Mouse (Mus musculus) embryonic stem cell, embryonic (primary cell): Measurements from ENCODE around the gene Ell.

Experiments
- CTCF ChIA-PET, 4 experiments: fragments of 300-600 bp in 2 of 4; fragments of 350-600 bp in 2 of 4; sonication (Branson Sonifier 250); formaldehyde crosslinking; loops; one replicate each; lab custom pipeline; 2022; ENCODE audit warnings: inconsistent platforms in 2 of 4; lab: Charles Lee
- POLR2A ChIA-PET, 4 experiments: fragments of 300-600 bp in 2 of 4; fragments of 350-600 bp in 2 of 4; sonication (Branson Sonifier 250); formaldehyde crosslinking; loops; one replicate each; lab custom pipeline; 2022; ENCODE audit warnings: antibody characterized with exemption in 4 of 4, inconsistent platforms in 1 of 4; lab: Charles Lee

The Ell gene

DNA sequence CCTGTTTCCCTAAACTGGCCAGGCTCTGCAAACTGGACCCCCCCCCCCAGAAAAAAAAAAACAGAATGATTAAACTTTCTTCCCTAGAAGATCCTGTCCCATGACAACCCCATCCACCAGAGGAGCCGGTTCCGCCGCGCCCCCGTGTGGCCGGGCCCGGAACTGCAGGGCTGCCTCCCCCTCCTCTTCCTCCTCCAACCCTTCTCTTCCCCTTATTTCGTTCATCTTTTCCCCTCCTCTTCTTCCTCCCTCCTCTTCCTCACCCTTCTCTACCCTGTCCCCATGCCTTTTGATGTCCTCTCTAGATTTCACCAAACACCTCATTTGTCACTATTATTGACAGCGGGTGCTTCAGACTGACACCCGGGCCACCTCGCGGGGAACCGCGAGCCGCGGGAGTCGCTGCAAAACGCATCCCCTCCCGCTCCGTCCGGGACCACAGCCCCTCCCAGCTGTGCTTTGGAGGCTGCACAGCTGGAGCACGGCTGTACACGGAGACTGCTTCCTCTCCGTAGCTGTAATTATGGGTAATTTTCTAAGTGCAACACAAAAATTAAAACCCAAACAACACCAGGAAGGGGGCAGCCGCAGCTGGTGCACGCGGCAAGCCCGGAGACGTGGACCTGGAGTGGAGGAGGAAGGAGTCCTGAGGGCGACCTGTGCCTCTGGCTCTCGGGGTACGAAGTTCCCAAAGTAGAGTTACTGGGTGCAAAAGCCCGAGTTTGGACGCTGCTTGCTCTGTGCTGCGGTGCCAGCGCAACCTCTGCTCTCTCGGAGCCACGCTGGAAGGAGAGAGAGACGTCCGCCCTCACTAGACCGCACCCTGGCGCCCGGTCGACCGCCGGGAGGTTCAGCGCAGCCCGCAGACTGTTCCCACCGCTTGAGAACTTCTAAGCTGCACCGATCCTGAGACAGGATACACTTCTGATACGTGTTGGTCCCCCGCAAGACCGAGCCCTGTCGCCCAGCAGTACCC is 71.8 kb downstream of the Ell start:
- ChIA-PET POLR2A (interaction anchor here (0.6 to 10.0 kb wide), 59 partner anchors 8 to 232 kb away, joined by 3 to 161 read pairs (median 7); partner anchors contain the start of genes Jund (in 3 of the 4), Arrdc2 (in 2 of the 4), Gdf15 (in 2 of the 4) and Lsm4 (in 2 of the 4)), CTCF (interaction anchor here (0.5 to 5.7 kb wide), 63 partner anchors 7 to 1064 kb away, joined by 3 to 51 read pairs (median 4); partner anchors contain the start of genes Gm3336 (in 2 of the 4), Lsm4 (in 2 of the 4), Ell (in 1 of the 4) and Isyna1 (in 1 of the 4))

GRCm38 (mm10) chr8:70611849-70612248 is 72.6 kb downstream of the Ell start:
- ChIA-PET POLR2A (interaction anchor here (0.6 to 10.0 kb wide), 38 partner anchors 9 to 619 kb away, joined by 3 to 161 read pairs (median 6); partner anchors contain the start of genes Jund (in 3 of the 4), Arrdc2 (in 2 of the 4), Lsm4 (in 2 of the 4) and Fkbp8 (in 1 of the 4)), CTCF (interaction anchor here (0.5 to 5.7 kb wide), 58 partner anchors 9 to 1064 kb away, joined by 3 to 51 read pairs (median 3); partner anchors contain the start of genes Lsm4 (in 2 of the 4), Arrdc2 (in 1 of the 4), Ell (in 1 of the 4) and Gm3336 (in 1 of the 4))

DNA sequence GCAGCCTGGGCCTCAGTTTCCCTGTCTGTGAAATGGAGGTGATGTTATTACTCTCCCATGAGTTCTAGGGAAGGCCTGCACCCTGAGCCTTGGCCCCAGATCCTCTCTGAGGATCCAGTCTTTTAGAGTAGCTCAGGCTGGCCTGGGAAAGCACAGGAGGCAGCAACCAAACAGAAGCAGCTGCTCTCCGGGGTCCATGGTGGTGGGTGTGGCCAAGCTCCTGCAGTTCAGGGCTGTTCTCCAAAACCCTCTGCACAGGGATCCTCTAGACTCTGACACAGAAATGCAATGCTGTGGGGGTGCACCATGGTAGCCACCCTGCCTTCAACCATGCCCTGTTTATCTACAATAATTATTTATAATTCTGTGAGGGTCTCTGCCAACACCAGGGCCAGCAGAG is 74.5 kb downstream of the Ell start:
- ChIA-PET POLR2A (interaction anchor here in 2 of 4 experiments (1.0 to 5.6 kb wide), 11 partner anchors 15 to 85 kb away, joined by 3 to 46 read pairs (median 4); partner anchors contain the start of genes Jund (in 2 of the 2) and Gdf15 (in 1 of the 2)), CTCF (interaction anchor here in 3 of 4 experiments (0.6 to 3.4 kb wide), 4 partner anchors 11 to 149 kb away, joined by 3 to 15 read pairs (median 4); no protein-coding TSS in a partner anchor)

- POLR2A ChIA-PET: interaction anchor here in 2 of 4 experiments (0.7 to 5.6 kb wide), 13 partner anchors 8 to 84 kb away, joined by 3 to 46 read pairs (median 5); partner anchors contain the start of genes Lsm4 (in 2 of the 2), Gdf15 (in 1 of the 2) and Jund (in 1 of the 2)
- CTCF ChIA-PET: interaction anchor here in 1 of 4 experiments (3.4 to 5.7 kb wide), 2 partner anchors 11 to 15 kb away, joined by 15 to 26 read pairs; no protein-coding TSS in a partner anchor
Measured at GRCm38 (mm10) chr8:70614469-70614868, 75.2 kb downstream of the Ell start.

DNA sequence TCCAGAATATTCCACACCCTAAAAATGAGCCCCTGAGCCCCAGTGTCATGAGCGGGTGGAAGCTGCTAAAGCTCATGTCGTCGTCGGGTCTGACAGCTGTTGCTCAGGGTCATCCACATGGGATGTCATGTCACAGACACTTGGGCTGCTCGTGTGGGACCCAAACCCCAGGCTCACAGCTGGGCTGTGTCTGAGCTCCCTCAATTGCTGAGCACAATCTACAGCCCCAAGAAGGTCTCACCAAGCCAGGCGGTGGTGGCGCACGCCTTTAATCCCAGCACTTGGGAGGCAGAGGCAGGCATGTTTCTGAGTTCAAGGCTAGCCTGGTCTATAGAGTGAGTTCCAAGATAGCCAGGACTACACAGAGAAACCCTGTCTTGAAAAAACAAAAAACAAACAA is 76.0 kb downstream of the Ell start:
- CTCF ChIA-PET: interaction anchor here in 2 of 4 experiments (1.2 to 5.7 kb wide), 4 partner anchors 10 to 138 kb away, joined by 3 to 26 read pairs (median 9); no protein-coding TSS in a partner anchor
- POLR2A ChIA-PET: interaction anchor here in 3 of 4 experiments (0.6 to 7.4 kb wide), 15 partner anchors 9 to 84 kb away, joined by 3 to 65 read pairs (median 6); partner anchors contain the start of genes Lsm4 (in 2 of the 3), Gdf15 (in 1 of the 3), Jund (in 1 of the 3) and Pgpep1 (in 1 of the 3)

GRCm38 (mm10) chr8:70615894-70616293 is 76.6 kb downstream of the Ell start, which contains the start of gene Lrrc25:
Lrrc25 (plus strand) TSS chr8:70616155.
- POLR2A ChIA-PET: interaction anchor here in 3 of 4 experiments (0.6 to 7.4 kb wide), 26 partner anchors 7 to 224 kb away, joined by 3 to 65 read pairs (median 5); partner anchors contain the start of genes Arrdc2 (in 2 of the 3), Lsm4 (in 2 of the 3), Pgpep1 (in 2 of the 3) and Ssbp4 (in 2 of the 3)
- CTCF ChIA-PET: interaction anchor here in 3 of 4 experiments (0.6 to 5.7 kb wide), 11 partner anchors 9 to 771 kb away, joined by 3 to 26 read pairs (median 3); no protein-coding TSS in a partner anchor

GRCm38 (mm10) chr8:70616645-70617044 is 77.4 kb downstream of the Ell start:
- ChIA-PET CTCF (interaction anchor here in 3 of 4 experiments (0.6 to 5.7 kb wide), 11 partner anchors 8 to 771 kb away, joined by 3 to 26 read pairs (median 3); no protein-coding TSS in a partner anchor), POLR2A (interaction anchor here in 3 of 4 experiments (0.5 to 7.4 kb wide), 36 partner anchors 8 to 281 kb away, joined by 3 to 65 read pairs (median 4); partner anchors contain the start of genes Arrdc2 (in 2 of the 3), Jund (in 2 of the 3), Lsm4 (in 2 of the 3) and Pgpep1 (in 2 of the 3))

- ChIA-PET CTCF (interaction anchor here in 3 of 4 experiments (0.7 to 5.7 kb wide), 6 partner anchors 8 to 227 kb away, joined by 3 to 26 read pairs (median 6); no protein-coding TSS in a partner anchor), POLR2A (interaction anchor here (0.6 to 7.4 kb wide), 31 partner anchors 8 to 480 kb away, joined by 3 to 65 read pairs (median 5); partner anchors contain the start of genes Lsm4 (in 2 of the 4), Pgpep1 (in 2 of the 4), Rpl18a (in 2 of the 4) and Ssbp4 (in 2 of the 4))
Measured at GRCm38 (mm10) chr8:70617985-70618384, 78.7 kb downstream of the Ell start.

- CTCF ChIA-PET: interaction anchor here in 3 of 4 experiments (0.5 to 5.7 kb wide), 11 partner anchors 9 to 288 kb away, joined by 3 to 26 read pairs (median 5); no protein-coding TSS in a partner anchor
Measured at GRCm38 (mm10) chr8:70618888-70619334, 79.7 kb downstream of the Ell start.

DNA sequence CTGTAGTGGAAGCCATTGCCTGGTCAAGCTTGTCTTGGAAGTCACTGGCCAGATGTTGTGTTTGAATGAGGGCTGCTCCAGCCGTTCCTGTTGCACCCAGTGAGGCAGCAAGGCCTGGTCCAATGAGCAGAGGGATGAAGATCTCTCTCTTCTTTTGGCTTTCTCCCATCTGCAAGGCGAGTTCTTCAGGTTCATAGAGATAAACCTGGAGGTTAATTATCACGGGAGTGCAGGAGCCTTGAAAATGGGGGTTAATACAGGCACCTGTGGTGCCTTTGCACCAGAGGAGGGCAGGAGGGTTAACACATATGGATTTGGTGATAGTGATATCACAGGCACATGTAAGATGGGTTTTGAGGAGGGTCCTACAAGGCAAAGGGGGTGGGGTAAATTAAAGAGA is 83.0 kb downstream of the Ell start:
- POLR2A ChIA-PET: interaction anchor here in 3 of 4 experiments (0.6 to 32.6 kb wide), 10 partner anchors 8 to 146 kb away, joined by 3 to 1017 read pairs (median 16); partner anchors contain the start of genes Jund (in 1 of the 3), Lsm4 (in 1 of the 3), Pgpep1 (in 1 of the 3) and Ssbp4 (in 1 of the 3)

More at GRCm38 (mm10) chr8:70618888-70619334, 79.7 kb downstream of the Ell start:
- POLR2A ChIA-PET: interaction anchor here (0.6 to 7.4 kb wide), 26 partner anchors 9 to 278 kb away, joined by 3 to 65 read pairs (median 5); partner anchors contain the start of genes Rpl18a (in 2 of the 4), Ssbp4 (in 2 of the 4), Arrdc2 (in 1 of the 4) and Gdf15 (in 1 of the 4)

GRCm38 (mm10) chr8:70625104-70625503 is 85.8 kb downstream of the Ell start:
- ChIA-PET POLR2A (interaction anchor here in 2 of 4 experiments (0.6 to 32.6 kb wide), 14 partner anchors 8 to 73 kb away, joined by 3 to 1017 read pairs (median 6); partner anchors contain the start of genes Lsm4 (in 2 of the 2), Jund (in 1 of the 2), Pgpep1 (in 1 of the 2) and Ssbp4 (in 1 of the 2)), CTCF (interaction anchor here (0.6 to 8.6 kb wide), 32 partner anchors 8 to 607 kb away, joined by 3 to 206 read pairs (median 4); partner anchors contain the start of genes Lsm4 (in 2 of the 4), Ell (in 1 of the 4), Gm3336 (in 1 of the 4) and Klhl26 (in 1 of the 4))

More for the DNA sequence above, 83.0 kb downstream of the Ell start:
- CTCF ChIA-PET: interaction anchor here in 2 of 4 experiments (1.6 to 2.0 kb wide), 2 partner anchors 7 to 12 kb away, joined by 4 to 6 read pairs; no protein-coding TSS in a partner anchor

DNA sequence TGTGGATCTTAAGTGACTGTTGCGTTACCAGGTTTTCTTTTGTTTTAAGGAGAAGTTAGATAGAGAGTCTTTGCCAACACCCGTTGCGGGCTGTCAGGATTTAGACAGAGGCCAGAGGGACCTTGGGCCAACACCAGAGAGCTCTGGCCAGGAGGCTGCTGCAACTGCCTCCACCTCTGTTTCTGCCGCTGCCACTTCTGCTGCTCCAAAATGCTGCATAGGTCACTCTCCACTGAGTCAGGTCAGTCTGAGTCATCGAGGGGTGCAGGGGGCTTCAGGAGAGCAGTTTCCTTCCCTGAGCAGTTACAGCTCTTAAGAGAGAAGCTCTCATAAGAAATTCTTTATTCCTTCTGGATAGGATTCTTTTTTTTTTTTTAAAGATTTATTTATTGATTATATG is 87.8 kb downstream of the Ell start:
- ChIA-PET CTCF (interaction anchor here in 1 of 4 experiments (0.6 to 8.6 kb wide), 5 partner anchors 18 to 263 kb away, joined by 3 to 206 read pairs (median 3); partner anchors contain the start of genes Jund and Ssbp4), POLR2A (interaction anchor here in 3 of 4 experiments (0.8 to 32.6 kb wide), 12 partner anchors 11 to 213 kb away, joined by 3 to 1017 read pairs (median 4); partner anchors contain the start of genes Jund (in 3 of the 3), Arrdc2 (in 1 of the 3), Lrrc25 (in 1 of the 3) and Pgpep1 (in 1 of the 3))

DNA sequence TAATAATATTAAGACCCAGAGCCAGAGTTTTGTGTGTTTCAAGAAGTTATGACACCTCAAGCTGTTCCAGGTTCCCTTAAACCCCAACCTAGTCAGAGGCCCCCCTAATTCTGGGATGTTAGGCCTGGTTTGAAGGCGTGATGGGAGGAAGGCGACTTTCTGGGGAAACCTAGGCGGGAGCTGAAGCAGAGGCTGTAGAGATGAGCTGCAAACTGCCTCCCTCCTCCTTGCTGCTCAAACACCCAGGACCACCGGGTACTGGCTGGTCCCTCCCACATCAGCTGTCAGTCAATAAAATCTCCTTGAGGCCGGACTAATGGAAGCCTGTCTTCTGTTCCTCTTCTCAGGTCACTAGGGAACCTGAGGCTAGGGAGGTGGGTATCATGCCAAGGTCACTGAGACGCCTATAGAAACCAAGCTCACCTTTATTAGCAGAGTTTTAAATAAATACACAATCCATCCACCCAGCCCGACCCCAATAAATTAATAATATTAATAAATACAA is 89.8 kb downstream of the Ell start:
- ChIA-PET POLR2A (interaction anchor here (0.7 to 32.6 kb wide), 38 partner anchors 8 to 268 kb away, joined by 3 to 1017 read pairs (median 9); partner anchors contain the start of genes Arrdc2 (in 3 of the 4), Jund (in 3 of the 4), Lsm4 (in 3 of the 4) and Lrrc25 (in 2 of the 4)), CTCF (interaction anchor here (0.6 to 8.6 kb wide), 44 partner anchors 8 to 276 kb away, joined by 3 to 206 read pairs (median 6); partner anchors contain the start of genes Lsm4 (in 3 of the 4), Lrrc25 (in 2 of the 4), Ell (in 1 of the 4) and Gm3336 (in 1 of the 4))

DNA sequence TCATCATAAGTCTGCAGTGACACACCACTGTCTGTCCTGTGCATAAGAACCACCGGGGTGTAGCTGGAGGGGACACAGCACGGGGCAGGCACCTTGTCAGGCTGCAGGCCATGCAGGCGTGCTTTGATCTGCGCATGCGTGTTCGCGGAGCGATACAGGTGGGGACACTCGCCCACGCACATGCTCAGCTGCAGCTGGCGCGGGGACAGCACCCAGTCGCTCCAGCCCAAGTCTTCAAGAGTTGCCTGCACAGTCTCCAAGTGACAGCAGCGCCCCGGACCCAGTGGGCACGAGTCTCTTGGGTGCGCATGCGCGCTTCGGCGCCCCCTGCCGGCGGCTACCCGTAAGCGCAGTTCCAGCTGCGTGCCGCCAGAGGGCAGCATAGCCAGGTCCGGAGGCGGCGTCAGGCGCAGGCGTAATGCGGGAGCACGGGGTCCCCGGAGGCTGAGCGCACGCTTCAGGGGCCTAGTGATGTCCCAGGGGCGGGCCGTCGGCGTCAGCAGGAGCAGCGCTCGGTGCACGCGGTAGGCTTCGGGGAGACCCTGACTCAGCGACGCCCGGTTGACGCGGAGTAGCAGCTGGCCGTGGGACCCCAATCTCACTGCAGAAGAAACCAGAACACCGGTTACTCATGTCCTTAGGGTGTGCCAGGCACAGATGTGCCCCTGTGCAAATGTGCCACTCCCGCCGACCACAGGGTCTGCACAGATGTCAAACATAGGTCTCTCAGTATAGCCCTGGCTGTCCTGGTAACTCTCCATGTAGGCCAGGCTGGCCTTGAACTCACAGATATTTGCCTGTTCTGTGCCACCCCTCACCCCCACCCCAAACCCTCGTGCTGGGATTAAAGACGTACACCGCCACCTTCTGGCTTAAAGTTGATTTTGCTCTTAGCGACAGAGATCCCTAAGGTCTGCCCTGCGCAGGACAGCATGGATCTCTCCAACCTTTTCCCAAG is 90.6 kb downstream of the Ell start:
- ChIA-PET CTCF (interaction anchor here (0.6 to 8.6 kb wide), 63 partner anchors 9 to 659 kb away, joined by 3 to 206 read pairs (median 5); partner anchors contain the start of genes Lsm4 (in 3 of the 4), Lrrc25 (in 2 of the 4), Arrdc2 (in 1 of the 4) and Ell (in 1 of the 4)), POLR2A (interaction anchor here (0.5 to 32.6 kb wide), 98 partner anchors 9 to 620 kb away, joined by 3 to 1017 read pairs (median 5); partner anchors contain the start of genes Arrdc2 (in 3 of the 4), Jund (in 3 of the 4), Lsm4 (in 3 of the 4) and Pgpep1 (in 3 of the 4))
